Mouse (Mus musculus) midbrain, postnatal 0 days (tissue): ENCODE measurements around the gene Otud4. TPM values are rescaled to one million over a fixed set of nuclear protein-coding genes. Genes with fewer than 3 reads are reported as not detected.

Source experiments
- ATAC-seq: fragments of 200-750 bp; cut with Nextera tagmentation; 2 replicates; pipeline ENCODE4 v1.8.0; 2017; ENCODE audit warnings: moderate number of reproducible peaks, mild to moderate bottlenecking, moderate TSS enrichment, moderate library complexity; ENCODE audit not compliant: low FRiP score
- DNase-seq: peaks from one replicate; pipeline ENCODE4 v3.0.0-alpha.2; 2015; ENCODE audit warnings: low spot score
- H3K27ac ChIP-seq: fragments of 300-500 bp; sonication (generic); 2 replicates; pipeline ENCODE4 v1.5.1; 2014; ENCODE audit warnings: low read depth, mild to moderate bottlenecking, low read length, mixed read lengths
- H3K27me3 ChIP-seq: fragments of 300-500 bp; sonication (generic); 2 replicates; pipeline ENCODE4 v1.6.1; 2014; ENCODE audit warnings: low read length, control low read depth, mixed read lengths; ENCODE audit not compliant: insufficient read depth
- H3K36me3 ChIP-seq: fragments of 300-500 bp; sonication (generic); 2 replicates; pipeline ENCODE4 v1.6.1; 2014; ENCODE audit warnings: low read length, control low read depth, mixed read lengths; ENCODE audit not compliant: insufficient read depth
- H3K4me1 ChIP-seq: fragments of 300-500 bp; sonication (generic); 2 replicates; pipeline ENCODE4 v1.6.1; 2014; ENCODE audit warnings: mild to moderate bottlenecking, control low read depth, antibody characterized with exemption, low read length, mixed read lengths; ENCODE audit not compliant: insufficient read depth
- H3K4me2 ChIP-seq: fragments of 300-500 bp; sonication (generic); 2 replicates; pipeline ENCODE4 v1.6.1; 2014; ENCODE audit warnings: low read depth, mild to moderate bottlenecking, low read length, mixed read lengths; ENCODE audit not compliant: poor library complexity, severe bottlenecking
- H3K4me3 ChIP-seq: fragments of 300-500 bp; sonication (generic); 2 replicates; pipeline ENCODE4 v1.5.1; 2014; ENCODE audit warnings: low read depth, mild to moderate bottlenecking, low read length, moderate library complexity
- H3K9ac ChIP-seq: fragments of 300-500 bp; sonication (generic); replicated peaks from 2 replicates; pipeline ENCODE4 v1.6.1; 2014; ENCODE audit warnings: mild to moderate bottlenecking, low read length, moderate library complexity, mixed read lengths; ENCODE audit not compliant: poor library complexity, severe bottlenecking
- H3K9me3 ChIP-seq: fragments of 300-500 bp; sonication (generic); 2 replicates; pipeline ENCODE4 v1.6.1; 2016; ENCODE audit warnings: low read length, control low read depth
- CTCF ChIP-seq: IDR thresholded peaks from 2 replicates; pipeline ENCODE4 v1.5.1; 2016; ENCODE audit warnings: antibody characterized with exemption, mild to moderate bottlenecking
- WGBS: fragments of 180-500 bp; shearing (Covaris S2); extraction: QIAGEN DNeasy Blood & Tissue Kit; methylation state at CpG from one replicate; pipeline ENCODE4 v1.1.7; 2014; 5-methylcytosine and 5-hydroxymethylcytosine counted together
- polyA plus RNA-seq: library from polyadenylated mRNA; unstranded; fragments of >200 nt; fragmentation: Nextera tagmentation; extraction: Ambion mirVana; gene quantifications from 2 replicates; pipeline ENCODE4 v1.2.1, GENCODE M21; 2015
- total RNA-seq: library from RNA; depleted of rRNA; stranded (reverse); fragments of >200 nt; gene quantifications from 2 replicates; pipeline ENCODE4 v1.2.3, GENCODE M21; 2014

The Otud4 gene
- total and polyA plus RNA-seq, 2 experiments from 2014 or later: 6.4 to 24.3 TPM

GRCm38 (mm10) chr8:79620000-79620399, 19.4 kb upstream of the Otud4 start:
- no peak for TF ChIP-seq CTCF
- H3K9ac ChIP-seq: no peak overlapping the region
- no peaks in the 10 kb centered on the region for H3K9me3 ChIP-seq
- no peak for DNase-seq
- no peaks in the 10 kb centered on the region for H3K36me3 ChIP-seq
- 51% methylated on average over 3 of the region's 3 CpGs for WGBS
- no peaks in the 10 kb centered on the region for H3K27me3 ChIP-seq
- no peak for ATAC-seq
- H3K27ac ChIP-seq: no peak overlapping the region
- H3K4me1 ChIP-seq: no peaks in the 10 kb centered on the region
- no peak overlapping the region for H3K4me2 ChIP-seq
- no peak overlapping the region for H3K4me3 ChIP-seq

DNA sequence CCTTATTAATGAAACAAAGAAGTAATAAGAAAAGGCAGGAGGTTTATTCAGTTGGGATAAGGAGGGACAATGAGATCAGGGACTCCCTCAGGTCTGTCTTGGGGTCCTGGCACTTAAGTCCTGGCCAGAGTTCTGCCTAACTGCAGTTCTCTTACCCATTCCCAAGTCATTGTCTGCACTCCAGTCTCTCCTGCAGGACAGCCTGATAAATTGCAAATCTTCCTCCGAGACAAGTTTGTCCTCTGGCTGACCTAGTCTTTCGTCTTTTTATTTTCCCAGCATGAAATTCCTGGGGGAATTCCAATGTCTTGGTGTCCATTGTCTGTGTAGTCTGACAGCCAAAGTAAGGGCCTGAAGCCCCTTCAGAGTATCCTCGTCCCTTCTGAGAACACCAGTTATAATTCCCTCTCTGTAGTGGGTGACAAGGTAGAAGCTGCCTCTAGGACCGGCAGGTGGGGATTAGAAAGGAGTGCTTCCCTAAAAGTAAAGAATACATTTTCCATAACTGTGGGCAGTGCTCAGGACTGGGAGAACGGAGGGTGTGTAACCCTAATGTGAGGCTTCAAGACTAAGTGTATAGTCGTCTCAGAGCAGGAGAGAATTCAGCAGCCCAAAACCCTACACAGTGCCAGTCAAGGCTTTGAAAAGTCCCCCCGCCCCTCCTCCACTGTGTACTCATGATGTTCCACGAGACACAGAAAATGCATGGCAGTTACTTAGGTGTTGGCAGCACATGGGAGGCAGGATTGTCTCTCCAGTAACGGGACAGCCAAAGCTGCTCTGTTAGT, 18.7 kb upstream of the Otud4 start:
- H3K4me2 ChIP-seq: no peak overlapping the region
- H3K9me3 ChIP-seq: no peaks in the 10 kb centered on the region
- no peak overlapping the region for H3K4me3 ChIP-seq
- DNase-seq (no peak), ATAC-seq (no peak)
- no peaks in the 10 kb centered on the region for H3K36me3 ChIP-seq
- no peak for TF ChIP-seq CTCF
- no peaks in the 10 kb centered on the region for H3K27me3 ChIP-seq
- WGBS: 37% methylated on average over 9 of the region's 9 CpGs
- no peak overlapping the region for H3K9ac ChIP-seq
- no peaks in the 10 kb centered on the region for H3K4me1 ChIP-seq
- H3K27ac ChIP-seq: no peak overlapping the region

DNA sequence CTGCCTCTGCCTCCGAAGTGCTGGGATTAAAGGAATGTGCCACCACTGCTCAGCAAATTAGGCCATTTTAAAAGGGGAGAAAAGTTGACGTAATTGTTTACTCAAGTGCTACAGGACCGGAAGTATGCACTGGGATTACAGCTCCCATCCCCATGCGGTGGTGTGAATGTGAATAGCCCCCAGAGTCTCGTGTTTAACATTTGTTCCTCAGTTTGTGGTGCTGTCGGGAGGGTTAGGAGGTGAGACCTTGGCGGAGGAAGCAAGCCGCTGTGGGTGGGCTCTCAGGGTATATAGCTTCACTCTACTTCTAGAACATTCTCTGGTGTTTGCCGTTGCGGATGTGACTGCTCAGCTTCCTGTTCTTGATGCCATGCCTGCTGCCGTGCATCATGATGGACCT, 17.1 kb upstream of the Otud4 start:
- no peak for ATAC-seq
- 83% methylated on average over 11 of the region's 11 CpGs for WGBS

DNA sequence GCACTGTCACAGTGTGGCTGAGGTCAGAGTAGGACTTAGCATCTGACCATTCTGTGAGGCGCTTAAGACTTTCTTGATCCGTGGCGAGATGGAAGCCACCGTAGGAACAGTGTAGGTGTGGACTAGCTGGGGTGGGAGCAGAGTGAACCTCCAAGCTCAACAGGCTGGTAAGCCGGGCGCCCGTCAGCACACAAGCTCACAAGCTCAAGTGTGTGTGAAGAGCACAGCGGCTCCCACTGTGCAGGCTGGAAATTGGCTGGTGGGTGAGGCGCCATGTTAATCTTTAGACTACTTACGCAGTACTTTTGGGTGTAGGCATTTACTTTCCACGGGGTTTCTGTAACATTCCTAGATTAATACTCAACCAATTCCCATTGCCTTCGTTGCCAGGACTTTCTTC, 16.1 kb upstream of the Otud4 start:
- no peak overlapping the region for H3K9ac ChIP-seq
- DNase-seq (no peak), ATAC-seq (no peak)
- no peaks in the 10 kb centered on the region for H3K27me3 ChIP-seq
- no peaks in the 10 kb centered on the region for H3K4me1 ChIP-seq
- no peak overlapping the region for H3K4me2 ChIP-seq
- no peak overlapping the region for H3K4me3 ChIP-seq
- H3K27ac ChIP-seq: no peak overlapping the region
- TF ChIP-seq CTCF: no peak
- WGBS: 91% methylated on average over 12 of the region's 12 CpGs
- H3K9me3 ChIP-seq: no peaks in the 10 kb centered on the region
- no peaks in the 10 kb centered on the region for H3K36me3 ChIP-seq

More for the DNA sequence above, 17.1 kb upstream of the Otud4 start:
- no peak overlapping the region for H3K27ac ChIP-seq
- no peak for TF ChIP-seq CTCF
- H3K27me3 ChIP-seq: no peaks in the 10 kb centered on the region
- no peaks in the 10 kb centered on the region for H3K4me1 ChIP-seq
- no peak overlapping the region for H3K4me3 ChIP-seq
- DNase-seq: no peak
- no peaks in the 10 kb centered on the region for H3K36me3 ChIP-seq
- H3K9ac ChIP-seq: no peak overlapping the region
- H3K4me2 ChIP-seq: no peak overlapping the region
- no peaks in the 10 kb centered on the region for H3K9me3 ChIP-seq

DNA sequence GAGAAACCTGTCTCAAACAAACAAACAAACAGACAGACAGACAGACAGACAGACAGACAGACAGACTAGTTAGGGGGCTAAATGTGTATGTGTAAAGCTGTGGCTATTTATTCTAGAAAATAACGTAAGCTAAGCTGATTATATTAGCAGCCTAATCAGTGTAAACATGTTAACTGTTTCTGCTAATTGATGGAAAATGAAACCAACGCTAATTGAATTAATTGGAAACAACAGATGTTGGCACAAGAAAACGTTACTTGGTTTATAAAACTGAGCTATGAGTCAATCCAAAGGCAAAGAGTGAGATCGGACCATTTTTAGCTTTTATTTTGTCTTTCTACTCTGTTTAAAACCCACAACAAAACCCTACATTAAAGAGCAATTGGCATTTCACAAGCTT, 15.0 kb upstream of the Otud4 start:
- H3K27ac ChIP-seq: no peak overlapping the region
- no peak overlapping the region for H3K4me2 ChIP-seq
- H3K4me3 ChIP-seq: no peak overlapping the region
- DNase-seq: no peak
- H3K9me3 ChIP-seq: no peaks in the 10 kb centered on the region
- no peak for ATAC-seq
- no peak overlapping the region for H3K9ac ChIP-seq
- no peaks in the 10 kb centered on the region for H3K4me1 ChIP-seq
- 71% methylated on average over 4 of the region's 4 CpGs for WGBS
- H3K36me3 ChIP-seq: no peaks in the 10 kb centered on the region
- H3K27me3 ChIP-seq: no peaks in the 10 kb centered on the region
- no peak for TF ChIP-seq CTCF

DNA sequence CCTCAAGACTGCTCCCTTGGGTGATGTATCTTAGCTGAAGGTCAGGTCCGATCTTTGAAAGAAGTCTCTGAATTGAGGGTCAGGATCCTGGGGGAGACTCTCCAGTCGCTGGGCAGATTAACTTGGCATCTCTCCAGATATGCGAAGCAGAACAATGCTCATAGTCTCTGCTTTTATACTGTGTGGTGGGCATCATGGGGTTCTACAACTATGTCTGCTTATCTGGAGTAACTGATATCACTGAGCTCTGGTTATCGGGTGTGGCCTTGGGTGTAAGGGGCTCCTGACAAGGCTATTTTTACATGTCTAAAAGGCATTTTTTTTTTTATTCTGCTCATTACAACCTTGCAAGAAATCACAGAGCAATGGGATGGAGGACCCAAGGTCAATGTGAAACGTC, 13.2 kb upstream of the Otud4 start:
- WGBS: 68% methylated on average over 5 of the region's 5 CpGs
- Histone ChIP-seq H3K27me3 (no peaks in the 10 kb centered on the region), H3K4me3 (no peak overlapping the region), H3K9ac (no peak overlapping the region), H3K4me1 (no peaks in the 10 kb centered on the region), H3K9me3 (no peaks in the 10 kb centered on the region), H3K36me3 (no peaks in the 10 kb centered on the region), H3K4me2 (no peak overlapping the region), H3K27ac (no peak overlapping the region)
- DNase-seq (no peak), ATAC-seq (no peak)
- TF ChIP-seq CTCF: no peak
